Mouse (Mus musculus): ENCODE measurements around the gene Cacna2d2. TPM values are rescaled to one million over a fixed set of nuclear protein-coding genes. Genes with fewer than 3 reads are reported as not detected.
A peak's percentile ranks its signal among the peaks of the same experiment; 100 is the strongest.

Gene Cacna2d2
- polyA plus RNA-seq, 1 experiment from 2014 or later: 0.64 TPM

- ATAC-seq (replicated peaks; ENCODE audit: low FRiP score, low read depth) (no peak), DNase-seq (ENCODE audit: low spot score) (no peak)
- WGBS: 90% methylated on average over 5 of the region's 5 CpGs
- no peaks in the 10 kb centered on the region for H3K9me3 ChIP-seq (replicated peaks; ENCODE audit: low read length)
- H3K27ac ChIP-seq: no peak overlapping the region
- no peak overlapping the region for H3K9ac ChIP-seq (ENCODE audit: low read depth, low read length)
- no peaks in the 10 kb centered on the region for H3K36me3 ChIP-seq (ENCODE audit: insufficient read depth, low read length)
- H3K4me1 ChIP-seq (replicated peaks; ENCODE audit: insufficient read depth, low read length): no peaks in the 10 kb centered on the region; the same call in 1 of the 2 replicates
- H3K27me3 ChIP-seq (ENCODE audit: insufficient read depth, low read length): no peaks in the 10 kb centered on the region
- H3K4me3 ChIP-seq (replicated peaks; ENCODE audit: low read depth, low read length): no peak overlapping the region
- no peak for TF ChIP-seq CTCF (IDR thresholded peaks at IDR 0.05; ENCODE audit: low read depth)
- H3K4me2 ChIP-seq (ENCODE audit: low read length): no peak overlapping the region
Measured at GRCm38 (mm10) chr9:107483714-107484113, 84.3 kb downstream of the Cacna2d2 start.

- Histone ChIP-seq H3K36me3 (ENCODE audit: insufficient read depth, low read length) (no peaks in the 10 kb centered on the region), H3K27me3 (ENCODE audit: insufficient read depth, low read length) (no peaks in the 10 kb centered on the region), H3K9ac (ENCODE audit: low read depth, low read length) (no peak overlapping the region), H3K4me3 (replicated peaks; ENCODE audit: low read depth, low read length) (no peak overlapping the region), H3K4me2 (ENCODE audit: low read length) (no peak overlapping the region), H3K4me1 (replicated peaks; ENCODE audit: insufficient read depth, low read length) (no peaks in the 10 kb centered on the region; the same call in 1 of the 2 replicates), H3K27ac (no peak overlapping the region), H3K9me3 (replicated peaks; ENCODE audit: low read length) (no peaks in the 10 kb centered on the region)
- ATAC-seq (replicated peaks; ENCODE audit: low FRiP score, low read depth) (peak; percentile 38; the same call in 1 of the 2 replicates), DNase-seq (ENCODE audit: low spot score) (no peak)
- TF ChIP-seq CTCF (IDR thresholded peaks at IDR 0.05; ENCODE audit: low read depth): no peak
- 61% methylated on average over 17 of the region's 17 CpGs for WGBS
Measured at GRCm38 (mm10) chr9:107484302-107484701, 84.9 kb downstream of the Cacna2d2 start.

- no peak for DNase-seq (ENCODE audit: low spot score)
- H3K4me1 ChIP-seq (replicated peaks; ENCODE audit: insufficient read depth, low read length): no peaks in the 10 kb centered on the region
- H3K27me3 ChIP-seq (ENCODE audit: insufficient read depth, low read length): no peaks in the 10 kb centered on the region
- H3K27ac ChIP-seq: no peak overlapping the region
- no peak overlapping the region for H3K4me2 ChIP-seq (ENCODE audit: low read length)
- H3K36me3 ChIP-seq (ENCODE audit: insufficient read depth, low read length): no peaks in the 10 kb centered on the region
- no peak overlapping the region for H3K4me3 ChIP-seq (replicated peaks; ENCODE audit: low read depth, low read length)
- no peak for ATAC-seq (replicated peaks; ENCODE audit: low FRiP score, low read depth)
- no peak for TF ChIP-seq CTCF (IDR thresholded peaks at IDR 0.05; ENCODE audit: low read depth)
- H3K9ac ChIP-seq (ENCODE audit: low read depth, low read length): no peak overlapping the region
- H3K9me3 ChIP-seq (replicated peaks; ENCODE audit: low read length): no peaks in the 10 kb centered on the region
- 85% methylated on average over 6 of the region's 6 CpGs for WGBS
Measured at GRCm38 (mm10) chr9:107484766-107485165, 85.4 kb downstream of the Cacna2d2 start.

- H3K27me3 ChIP-seq (ENCODE audit: insufficient read depth, low read length): no peaks in the 10 kb centered on the region
- H3K36me3 ChIP-seq (ENCODE audit: insufficient read depth, low read length): no peaks in the 10 kb centered on the region
- no peak overlapping the region for H3K4me3 ChIP-seq (replicated peaks; ENCODE audit: low read depth, low read length)
- DNase-seq (ENCODE audit: low spot score) (no peak), ATAC-seq (replicated peaks; ENCODE audit: low FRiP score, low read depth) (no peak)
- no peak overlapping the region for H3K27ac ChIP-seq
- no peaks in the 10 kb centered on the region for H3K9me3 ChIP-seq (replicated peaks; ENCODE audit: low read length)
- no peaks in the 10 kb centered on the region for H3K4me1 ChIP-seq (replicated peaks; ENCODE audit: insufficient read depth, low read length)
- H3K4me2 ChIP-seq (ENCODE audit: low read length): no peak overlapping the region
- TF ChIP-seq CTCF (IDR thresholded peaks at IDR 0.05; ENCODE audit: low read depth): no peak
- 62% methylated on average over 10 of the region's 10 CpGs for WGBS
- no peak overlapping the region for H3K9ac ChIP-seq (ENCODE audit: low read depth, low read length)
Measured at GRCm38 (mm10) chr9:107486086-107486485, 86.7 kb downstream of the Cacna2d2 start.

- no peaks in the 10 kb centered on the region for H3K27me3 ChIP-seq (ENCODE audit: insufficient read depth, low read length)
- H3K36me3 ChIP-seq (ENCODE audit: insufficient read depth, low read length): no peaks in the 10 kb centered on the region
- ATAC-seq (replicated peaks; ENCODE audit: low FRiP score, low read depth) (peak; percentile 38; the same call in 1 of the 2 replicates), DNase-seq (ENCODE audit: low spot score) (peak; percentile 76)
- WGBS: 63% methylated on average over 6 of the region's 6 CpGs
- H3K9ac ChIP-seq (ENCODE audit: low read depth, low read length): no peak overlapping the region
- no peaks in the 10 kb centered on the region for H3K9me3 ChIP-seq (replicated peaks; ENCODE audit: low read length)
- no peak overlapping the region for H3K27ac ChIP-seq
- H3K4me2 ChIP-seq (ENCODE audit: low read length): no peak overlapping the region
- no peak overlapping the region for H3K4me3 ChIP-seq (replicated peaks; ENCODE audit: low read depth, low read length)
- no peak for TF ChIP-seq CTCF (IDR thresholded peaks at IDR 0.05; ENCODE audit: low read depth)
- no peaks in the 10 kb centered on the region for H3K4me1 ChIP-seq (replicated peaks; ENCODE audit: insufficient read depth, low read length)
Measured at GRCm38 (mm10) chr9:107486507-107487225, 87.3 kb downstream of the Cacna2d2 start.

- H3K9ac ChIP-seq (ENCODE audit: low read depth, low read length): no peak overlapping the region
- no peak overlapping the region for H3K27ac ChIP-seq
- WGBS: 33% methylated on average over 8 of the region's 8 CpGs
- no peaks in the 10 kb centered on the region for H3K4me1 ChIP-seq (replicated peaks; ENCODE audit: insufficient read depth, low read length)
- H3K36me3 ChIP-seq (ENCODE audit: insufficient read depth, low read length): no peaks in the 10 kb centered on the region
- H3K4me3 ChIP-seq (replicated peaks; ENCODE audit: low read depth, low read length): no peak overlapping the region
- no peaks in the 10 kb centered on the region for H3K27me3 ChIP-seq (ENCODE audit: insufficient read depth, low read length)
- TF ChIP-seq CTCF (IDR thresholded peaks at IDR 0.05; ENCODE audit: low read depth): no peak
- ATAC-seq (replicated peaks; ENCODE audit: low FRiP score, low read depth): no peak
- no peaks in the 10 kb centered on the region for H3K9me3 ChIP-seq (replicated peaks; ENCODE audit: low read length)
- no peak for DNase-seq (ENCODE audit: low spot score)
- H3K4me2 ChIP-seq (ENCODE audit: low read length): no peak overlapping the region
Measured at GRCm38 (mm10) chr9:107490146-107490545, 90.7 kb downstream of the Cacna2d2 start.

Data from kidney, postnatal 0 days (tissue).